ENCODE assay signal across 9 mouse cellular contexts in genomic region chr9:120129276-120129675, GRCm38 (mm10). TPM values are rescaled to one million over a fixed set of nuclear protein-coding genes. Genes with fewer than 3 reads are reported as not detected.
DNase-seq lines count a peak whose midpoint lies in the region; ATAC-seq and TF ChIP-seq lines count a peak whose summit lies in the region.
"Had no signal": no experiment of that assay in that cellular context is flagged by ENCODE, and none has a peak within 500 bp of the region (broad histone marks: within the 10 kb centered on the region; RNA-seq: fewer than 3 reads in every experiment).

No protein-coding gene starts in this region.

- H3K79me2 ChIP-seq in myocyte (ENCODE audit: control insufficient read depth, insufficient read depth) = peaks cover 20% of the 10 kb centered on the region

- 65% methylated on average over 10 of the region's 10 CpGs for WGBS in kidney, embryonic 14.5 days
- 78% methylated on average over 10 of the region's 10 CpGs for WGBS in hindbrain, embryonic 16.5 days

- H3K27ac ChIP-seq in kidney, embryonic 14.5 days (ENCODE audit: low read depth, low read length) = 0 out of 2 replicates have a peak overlapping the region, but pooled peaks have one; percentile 1
- no peak overlapping the region for H3K27ac ChIP-seq in hindbrain, embryonic 16.5 days (ENCODE audit: low read depth, low read length)

- H3K36me3 ChIP-seq in kidney, embryonic 14.5 days (ENCODE audit: control insufficient read depth, insufficient read depth, low read length) = peaks cover 47% of the 10 kb centered on the region
- peaks cover 27% of the 10 kb centered on the region for H3K36me3 ChIP-seq in hindbrain, embryonic 16.5 days (ENCODE audit: control insufficient read depth, insufficient read depth, low read length)
- peaks cover 32% of the 10 kb centered on the region for H3K36me3 ChIP-seq in myocyte (ENCODE audit: control insufficient read depth, insufficient read depth)

- no peaks in the 10 kb centered on the region for H3K9me3 ChIP-seq in kidney, embryonic 14.5 days (ENCODE audit: control insufficient read depth, low read length)
- H3K9me3 ChIP-seq in hindbrain, embryonic 16.5 days (ENCODE audit: control insufficient read depth, low read length) = no peaks in the 10 kb centered on the region

- ATAC-seq in kidney, embryonic 14.5 days (ENCODE audit: low FRiP score, low TSS enrichment) = no peak
- ATAC-seq in hindbrain, embryonic 16.5 days = no peak

- no peak for TF ChIP-seq POLR2A in myocyte (IDR thresholded peaks at IDR 0.05; ENCODE audit: insufficient read length, low read depth)

- peak overlapping the region; percentile 65 for H3K4me2 ChIP-seq in kidney, embryonic 14.5 days (replicated peaks; ENCODE audit: low read depth, low read length)
- peak overlapping the region; percentile 87 for H3K4me2 ChIP-seq in hindbrain, embryonic 16.5 days (ENCODE audit: low read length)
- peak overlapping the region; percentile 98 for H3K4me2 ChIP-seq in myocyte (ENCODE audit: low read depth)

- peak overlapping the region; percentile 97 for H3ac ChIP-seq in myocyte (ENCODE audit: control insufficient read depth, insufficient read length)

- DNase-seq in kidney, postnatal 14 days = no peak
- DNase-seq in adipocyte (ENCODE audit: low spot score) = peak; percentile 25
- DNase-seq in cerebellum, postnatal 25 days = no peak
- no peak for DNase-seq in embryo, embryonic 9.5 days (ENCODE audit: extremely low spot score)
- no peak for DNase-seq in ovary, postnatal 10 days (ENCODE audit: low spot score)
- DNase-seq: thymus, postnatal 4 days had no signal

- no peaks in the 10 kb centered on the region for H3K27me3 ChIP-seq in kidney, embryonic 14.5 days (ENCODE audit: control insufficient read depth, insufficient read depth, low read length)
- H3K27me3 ChIP-seq in hindbrain, embryonic 16.5 days (replicated peaks; ENCODE audit: control insufficient read depth, insufficient read depth, low read length) = no peaks in the 10 kb centered on the region
- H3K27me3 ChIP-seq in myocyte (ENCODE audit: control insufficient read depth, insufficient read depth, insufficient read length) = no peaks in the 10 kb centered on the region

- H3K4me3 ChIP-seq in kidney, embryonic 14.5 days (ENCODE audit: low read length) = peak overlapping the region; percentile 99
- H3K4me3 ChIP-seq in hindbrain, embryonic 16.5 days (ENCODE audit: low read length) = no peak overlapping the region
- peak overlapping the region; percentile 94 for H3K4me3 ChIP-seq in myocyte

- H3K9ac ChIP-seq in kidney, embryonic 14.5 days (ENCODE audit: low read depth, low read length) = peak overlapping the region; percentile 100
- H3K9ac ChIP-seq in hindbrain, embryonic 16.5 days (ENCODE audit: low read depth, low read length) = 0 out of 2 replicates have a peak overlapping the region, but pooled peaks have one; percentile 99

- H3K4me1 ChIP-seq in kidney, embryonic 14.5 days (ENCODE audit: control insufficient read depth, insufficient read depth, low read length) = peaks cover 8% of the 10 kb centered on the region; the same call in 1 of the 2 replicates
- peaks cover 18% of the 10 kb centered on the region for H3K4me1 ChIP-seq in hindbrain, embryonic 16.5 days (ENCODE audit: control insufficient read depth, insufficient read depth, low read depth, low read length)

TF ChIP-seq in myocyte, 11 proteins besides CTCF, POLR2A, EP300 and RAD21:
- no peak for TF ChIP-seq USF1 (IDR thresholded peaks at IDR 0.05; ENCODE audit: low read depth)
- no peak for TF ChIP-seq TCF12 (IDR thresholded peaks at IDR 0.05; ENCODE audit: insufficient read depth, poor library complexity, severe bottlenecking)
- TF ChIP-seq REST (IDR thresholded peaks at IDR 0.05; ENCODE audit: insufficient read depth, insufficient read length) = no peak
- TF ChIP-seq E2F4 (IDR thresholded peaks at IDR 0.05; ENCODE audit: insufficient read depth) = no peak
- TF ChIP-seq TCF3 (IDR thresholded peaks at IDR 0.05; ENCODE audit: insufficient read length, low read depth) = no peak
- TF ChIP-seq SRF (IDR thresholded peaks at IDR 0.05; ENCODE audit: control insufficient read depth, insufficient read length, low read depth) = no peak
- TF ChIP-seq POLR2AphosphoS2 (IDR thresholded peaks at IDR 0.05; ENCODE audit: insufficient read length, low read depth) = no peak
- TF ChIP-seq MYOD1 (IDR thresholded peaks at IDR 0.05; ENCODE audit: control insufficient read depth in 1 of 3, insufficient read length in 2 of 3, low read depth in 2 of 3) = no peak
- no peak for TF ChIP-seq CEBPB (IDR thresholded peaks at IDR 0.05; ENCODE audit: insufficient read depth, poor library complexity, severe bottlenecking)
- no peak for TF ChIP-seq MAX (IDR thresholded peaks at IDR 0.05; ENCODE audit: low read depth)
- no peak for TF ChIP-seq MYOG (IDR thresholded peaks at IDR 0.05; ENCODE audit: control insufficient read depth in 1 of 3, insufficient read depth in 1 of 3, insufficient read length in 2 of 3, low read depth in 2 of 3)
TF ChIP-seq in myocyte: peak in this region for 0.

RNA-seq across cellular contexts. Expression of gene Rpsa, which starts 1.8 kb away (rescaled TPM):
- 2,066 and 2,566 TPM in 2 replicates for polyA plus RNA-seq in kidney, embryonic 14.5 days (2014; fragmentation: Nextera tagmentation; extraction: Ambion mirVana)
- 939 and 943 TPM in 2 replicates for polyA plus RNA-seq in hindbrain, embryonic 16.5 days (2015; fragmentation: Nextera tagmentation; extraction: Ambion mirVana)
- 2,555 TPM for polyA plus RNA-seq in myocyte (2012; fragmentation: generic; extraction: Trizol)

RNA-seq across cellular contexts. Expression of gene Slc25a38, which starts 19.1 kb away (rescaled TPM):
- polyA plus RNA-seq in kidney, embryonic 14.5 days (2014; fragmentation: Nextera tagmentation; extraction: Ambion mirVana) = 26.2 and 30.3 TPM in 2 replicates
- polyA plus RNA-seq in hindbrain, embryonic 16.5 days (2015; fragmentation: Nextera tagmentation; extraction: Ambion mirVana) = 48.1 and 48.6 TPM in 2 replicates
- polyA plus RNA-seq in myocyte (2012; fragmentation: generic; extraction: Trizol) = 12.9 TPM

RNA-seq across cellular contexts. Expression of gene Mobp, which starts 20.2 kb away (rescaled TPM):
- polyA plus RNA-seq in kidney, embryonic 14.5 days (2014; fragmentation: Nextera tagmentation; extraction: Ambion mirVana) = not detected in 2 replicates
- 0.20 and 0.21 TPM in 2 replicates for polyA plus RNA-seq in hindbrain, embryonic 16.5 days (2015; fragmentation: Nextera tagmentation; extraction: Ambion mirVana)
- not detected for polyA plus RNA-seq in myocyte (2012; fragmentation: generic; extraction: Trizol)

RNA-seq across cellular contexts. Expression of gene Ccr8, which starts 37.4 kb away (rescaled TPM):
- polyA plus RNA-seq in kidney, embryonic 14.5 days (2014; fragmentation: Nextera tagmentation; extraction: Ambion mirVana) = not detected in 2 replicates
- polyA plus RNA-seq in hindbrain, embryonic 16.5 days (2015; fragmentation: Nextera tagmentation; extraction: Ambion mirVana) = not detected in 2 replicates
- polyA plus RNA-seq in myocyte (2012; fragmentation: generic; extraction: Trizol) = not detected

RNA-seq across cellular contexts. Expression of gene Cx3cr1, which starts 59.6 kb away (rescaled TPM):
- 3.0 and 7.4 TPM in 2 replicates for polyA plus RNA-seq in kidney, embryonic 14.5 days (2014; fragmentation: Nextera tagmentation; extraction: Ambion mirVana)
- 10.0 and 10.3 TPM in 2 replicates for polyA plus RNA-seq in hindbrain, embryonic 16.5 days (2015; fragmentation: Nextera tagmentation; extraction: Ambion mirVana)
- polyA plus RNA-seq in myocyte (2012; fragmentation: generic; extraction: Trizol) = not detected
